Mouse (Mus musculus) ES-Bruce4 (cell line): Measurements from ENCODE around the gene Rhbdd1.

Experiments
- CTCF ChIP-seq: IDR thresholded peaks from one replicate; pipeline ENCODE4 v1.8.1; 2011; ENCODE audit warnings: low read depth, low read length
- POLR2A ChIP-seq: IDR thresholded peaks from one replicate; pipeline ENCODE4 v1.8.1; 2011; ENCODE audit warnings: low read length; ENCODE audit not compliant: insufficient read depth

GRCm38 (mm10) chr1:82304483-82304882 is 11.8 kb upstream of the Rhbdd1 start:
- TF ChIP-seq POLR2A (no peak), CTCF (no peak)
